Mouse (Mus musculus) frontal cortex, adult (tissue): ENCODE measurements around the gene Rerg.

Source experiments
- ATAC-seq: cut with Nextera tagmentation; 2 replicates; pipeline ENCODE4 v1.9.2; 2017; ENCODE audit warnings: mild to moderate bottlenecking, moderate library complexity, mixed read lengths; ENCODE audit not compliant: low TSS enrichment

Rerg gene

GRCm38 (mm10) chr6:137131794-137132193 lies 38.5 kb downstream of the Rerg start:
- ATAC-seq: no peak

- ATAC-seq: no peak
Measured at GRCm38 (mm10) chr6:137131349-137131748, 38.9 kb downstream of the Rerg start.

- no peak for ATAC-seq
Measured at GRCm38 (mm10) chr6:137126861-137127260, 43.4 kb downstream of the Rerg start.

- ATAC-seq: no peak
Measured at GRCm38 (mm10) chr6:137126224-137126623, 44.1 kb downstream of the Rerg start.

- ATAC-seq: peak; percentile 86
Measured at GRCm38 (mm10) chr6:137125433-137125832, 44.9 kb downstream of the Rerg start.

- ATAC-seq: no peak
Measured at GRCm38 (mm10) chr6:137125006-137125405, 45.3 kb downstream of the Rerg start.

- no peak for ATAC-seq
Measured at GRCm38 (mm10) chr6:137116849-137117473, 53.3 kb downstream of the Rerg start.

- no peak for ATAC-seq
Measured at GRCm38 (mm10) chr6:137114859-137115258, 55.4 kb downstream of the Rerg start.

GRCm38 (mm10) chr6:137111266-137111813 lies 59.0 kb downstream of the Rerg start:
- no peak for ATAC-seq

- ATAC-seq: no peak
Measured at GRCm38 (mm10) chr6:137110778-137111174, 59.5 kb downstream of the Rerg start.

- peak; percentile 72 for ATAC-seq
Measured at GRCm38 (mm10) chr6:137109811-137110777, 60.2 kb downstream of the Rerg start.

GRCm38 (mm10) chr6:137105285-137105684 lies 65.0 kb downstream of the Rerg start:
- no peak for ATAC-seq

- ATAC-seq: no peak
Measured at GRCm38 (mm10) chr6:137102662-137103179, 67.6 kb downstream of the Rerg start.

- ATAC-seq: no peak
Measured at GRCm38 (mm10) chr6:137101886-137102661, 68.2 kb downstream of the Rerg start.

- ATAC-seq: no peak
Measured at GRCm38 (mm10) chr6:137100259-137100658, 70.0 kb downstream of the Rerg start.

GRCm38 (mm10) chr6:137098232-137099191 lies 71.8 kb downstream of the Rerg start:
- peak; percentile 84 for ATAC-seq

- ATAC-seq: no peak
Measured at GRCm38 (mm10) chr6:137094475-137094874, 75.8 kb downstream of the Rerg start.

GRCm38 (mm10) chr6:137088469-137088868 lies 81.8 kb downstream of the Rerg start:
- no peak for ATAC-seq

GRCm38 (mm10) chr6:137087956-137088355 lies 82.3 kb downstream of the Rerg start:
- ATAC-seq: no peak

GRCm38 (mm10) chr6:137087470-137087869 lies 82.8 kb downstream of the Rerg start:
- ATAC-seq: no peak
